Mouse (Mus musculus) lung, postnatal 0 days (tissue): ENCODE results near the gene Slpi. TPM values are rescaled to one million over a fixed set of nuclear protein-coding genes. Genes with fewer than 3 reads are reported as not detected.
A peak's percentile ranks its signal among the peaks of the same experiment; 100 is the strongest.

Experiments used
- ATAC-seq: fragments of 200-750 bp; cut with Nextera tagmentation; 2 replicates; pipeline ENCODE4 v1.8.0; 2017; ENCODE audit warnings: moderate library complexity
- DNase-seq: peaks from one replicate; pipeline ENCODE4 v3.0.0-alpha.2; 2016; ENCODE audit warnings: low spot score
- H3K27ac ChIP-seq: fragments of 300-500 bp; sonication (generic); 2 replicates; pipeline ENCODE4 v1.5.1; 2014; ENCODE audit warnings: antibody characterized with exemption, mild to moderate bottlenecking, low read length, mixed read lengths
- H3K27me3 ChIP-seq: fragments of 300-500 bp; sonication (generic); replicated peaks from 2 replicates; pipeline ENCODE4 v1.6.1; 2014; ENCODE audit warnings: low read length, mixed read lengths; ENCODE audit not compliant: insufficient read depth
- H3K36me3 ChIP-seq: fragments of 300-500 bp; sonication (generic); 2 replicates; pipeline ENCODE4 v1.6.1; 2014; ENCODE audit warnings: low read length, mixed read lengths; ENCODE audit not compliant: insufficient read depth
- H3K4me1 ChIP-seq: fragments of 300-500 bp; sonication (generic); 2 replicates; pipeline ENCODE4 v1.6.1; 2014; ENCODE audit warnings: antibody characterized with exemption, low read depth, low read length, mixed read lengths; ENCODE audit not compliant: insufficient read depth
- H3K4me2 ChIP-seq: fragments of 300-500 bp; sonication (generic); replicated peaks from 2 replicates; pipeline ENCODE4 v1.6.1; 2014; ENCODE audit warnings: low read depth, mild to moderate bottlenecking, low read length, moderate library complexity, mixed read lengths
- H3K4me3 ChIP-seq: fragments of 300-500 bp; sonication (generic); 2 replicates; pipeline ENCODE4 v1.5.1; 2014; ENCODE audit warnings: low read depth, low read length
- H3K9ac ChIP-seq: fragments of 300-500 bp; sonication (generic); replicated peaks from 2 replicates; pipeline ENCODE4 v1.6.1; 2014; ENCODE audit warnings: low read depth, mild to moderate bottlenecking
- H3K9me3 ChIP-seq: fragments of 300-500 bp; sonication (generic); 2 replicates; pipeline ENCODE4 v1.6.1; 2016; ENCODE audit warnings: low read length, mixed read lengths
- CTCF ChIP-seq: IDR thresholded peaks from 2 replicates; pipeline ENCODE4 v1.5.1; 2016; ENCODE audit warnings: antibody characterized with exemption, mild to moderate bottlenecking
- EP300 ChIP-seq: IDR thresholded peaks from 2 replicates; pipeline ENCODE4 v1.6.1; 2016; ENCODE audit warnings: antibody characterized with exemption, mild to moderate bottlenecking, control low read depth
- WGBS: fragments of 180-500 bp; shearing (Covaris S2); extraction: QIAGEN DNeasy Blood & Tissue Kit; methylation state at CpG from one replicate; pipeline ENCODE4 v1.1.7; 2014; 5-methylcytosine and 5-hydroxymethylcytosine counted together
- polyA plus RNA-seq: library from polyadenylated mRNA; unstranded; fragments of >200 nt; fragmentation: Nextera tagmentation; extraction: Ambion mirVana; gene quantifications from 2 replicates; pipeline ENCODE4 v1.2.1, GENCODE M21; 2015

Gene Slpi
- polyA plus RNA-seq, 1 experiment from 2014 or later, result 79.5 TPM

- H3K9ac ChIP-seq, result no peak overlapping the region
- no peak overlapping the region for H3K27ac ChIP-seq
- no peaks in the 10 kb centered on the region for H3K27me3 ChIP-seq
- ATAC-seq (peak; percentile 31; the same call in 1 of the 2 replicates), DNase-seq (no peak)
- TF ChIP-seq EP300, result no peak
- no peaks in the 10 kb centered on the region for H3K9me3 ChIP-seq
- no peak overlapping the region for H3K4me2 ChIP-seq
- 66% methylated on average over 11 of the region's 11 CpGs for WGBS
- no peaks in the 10 kb centered on the region for H3K4me1 ChIP-seq
- peaks cover 14% of the 10 kb centered on the region for H3K36me3 ChIP-seq
- no peak overlapping the region for H3K4me3 ChIP-seq
These were observed 34.6 kb upstream of the Slpi start for GRCm38 (mm10) chr2:164423464-164423863.

GRCm38 (mm10) chr2:164422675-164423393 is 33.9 kb upstream of the Slpi start:
- H3K27me3 ChIP-seq, result no peaks in the 10 kb centered on the region
- no peak overlapping the region for H3K4me3 ChIP-seq
- no peaks in the 10 kb centered on the region for H3K4me1 ChIP-seq
- DNase-seq (no peak), ATAC-seq (peak; percentile 41)
- peaks cover 8% of the 10 kb centered on the region for H3K36me3 ChIP-seq
- no peak overlapping the region for H3K27ac ChIP-seq
- H3K9ac ChIP-seq, result no peak overlapping the region
- TF ChIP-seq CTCF, result no peak
- no peak for TF ChIP-seq EP300
- no peak overlapping the region for H3K4me2 ChIP-seq
- no peaks in the 10 kb centered on the region for H3K9me3 ChIP-seq
- WGBS, result 76% methylated on average over 15 of the region's 15 CpGs

- Histone ChIP-seq H3K4me3 (no peak overlapping the region), H3K36me3 (peaks cover 7% of the 10 kb centered on the region), H3K9me3 (no peaks in the 10 kb centered on the region), H3K4me2 (no peak overlapping the region), H3K4me1 (no peaks in the 10 kb centered on the region), H3K9ac (no peak overlapping the region), H3K27ac (no peak overlapping the region), H3K27me3 (no peaks in the 10 kb centered on the region)
- TF ChIP-seq EP300, result no peak
- TF ChIP-seq CTCF, result no peak
- no peak for DNase-seq
- WGBS, result 81% methylated on average over 8 of the region's 8 CpGs
- no peak for ATAC-seq
These were observed 33.1 kb upstream of the Slpi start for GRCm38 (mm10) chr2:164421979-164422378.

- no peak overlapping the region for H3K9ac ChIP-seq
- no peaks in the 10 kb centered on the region for H3K27me3 ChIP-seq
- no peak overlapping the region for H3K27ac ChIP-seq
- WGBS, result 78% methylated on average over 7 of the region's 7 CpGs
- ATAC-seq, result no peak
- H3K4me2 ChIP-seq, result no peak overlapping the region
- H3K9me3 ChIP-seq, result no peaks in the 10 kb centered on the region
- peaks cover 7% of the 10 kb centered on the region for H3K36me3 ChIP-seq
- TF ChIP-seq EP300 (no peak), CTCF (no peak)
- H3K4me3 ChIP-seq, result no peak overlapping the region
- no peaks in the 10 kb centered on the region for H3K4me1 ChIP-seq
- DNase-seq, result no peak
These were observed 32.4 kb upstream of the Slpi start for GRCm38 (mm10) chr2:164421306-164421705.

GRCm38 (mm10) chr2:164419489-164419888 is 30.6 kb upstream of the Slpi start:
- H3K4me2 ChIP-seq, result no peak overlapping the region
- ATAC-seq (no peak), DNase-seq (no peak)
- no peaks in the 10 kb centered on the region for H3K27me3 ChIP-seq
- H3K27ac ChIP-seq, result no peak overlapping the region
- H3K36me3 ChIP-seq, result peaks cover 2% of the 10 kb centered on the region; the same call in 1 of the 2 replicates
- no peak overlapping the region for H3K4me3 ChIP-seq
- no peak for TF ChIP-seq EP300
- no peak for TF ChIP-seq CTCF
- 8% methylated on average over 3 of the region's 3 CpGs for WGBS
- no peaks in the 10 kb centered on the region for H3K4me1 ChIP-seq
- no peak overlapping the region for H3K9ac ChIP-seq
- H3K9me3 ChIP-seq, result no peaks in the 10 kb centered on the region

GRCm38 (mm10) chr2:164418308-164418875 is 29.5 kb upstream of the Slpi start:
- no peaks in the 10 kb centered on the region for H3K27me3 ChIP-seq
- ATAC-seq (no peak), DNase-seq (no peak)
- no peaks in the 10 kb centered on the region for H3K9me3 ChIP-seq
- H3K9ac ChIP-seq, result no peak overlapping the region
- no peak overlapping the region for H3K4me2 ChIP-seq
- WGBS, result 31% methylated on average over 3 of the region's 3 CpGs
- no peak for TF ChIP-seq CTCF
- no peak for TF ChIP-seq EP300
- no peak overlapping the region for H3K27ac ChIP-seq
- H3K36me3 ChIP-seq, result no peaks in the 10 kb centered on the region
- H3K4me3 ChIP-seq, result no peak overlapping the region
- no peaks in the 10 kb centered on the region for H3K4me1 ChIP-seq
